Mouse (Mus musculus) cerebellum, adult 2 months (tissue): ENCODE data around the gene Pin1rt1.

Experiments
- CTCF ChIP-seq: fragments of 200-500 bp; IDR thresholded peaks from 2 replicates; pipeline ENCODE4 v1.5.1; 2011; ENCODE audit warnings: low read depth, mild to moderate bottlenecking, control low read depth, low read length, moderate library complexity, borderline replicate concordance; ENCODE audit not compliant: insufficient read depth
- POLR2A ChIP-seq: fragments of 200-500 bp; IDR thresholded peaks from 2 replicates; pipeline ENCODE4 v1.6.1; 2011; ENCODE audit warnings: low read length, control low read depth, borderline replicate concordance; ENCODE audit not compliant: insufficient read depth

GRCm38 (mm10) chr2:104677326-104677725 lies 38.9 kb downstream of the Pin1rt1 start:
- TF ChIP-seq CTCF, result no peak
- TF ChIP-seq POLR2A, result no peak
